Mouse (Mus musculus) frontal cortex, postnatal 25 days (tissue): ENCODE results near the gene Tnr.

ENCODE experiments used
- DNase-seq, 2 experiments: peaks; one replicate each; pipeline ENCODE4 v3.0.0; 2022; ENCODE audit warnings: low spot score in 2 of 2

Tnr gene

DNA sequence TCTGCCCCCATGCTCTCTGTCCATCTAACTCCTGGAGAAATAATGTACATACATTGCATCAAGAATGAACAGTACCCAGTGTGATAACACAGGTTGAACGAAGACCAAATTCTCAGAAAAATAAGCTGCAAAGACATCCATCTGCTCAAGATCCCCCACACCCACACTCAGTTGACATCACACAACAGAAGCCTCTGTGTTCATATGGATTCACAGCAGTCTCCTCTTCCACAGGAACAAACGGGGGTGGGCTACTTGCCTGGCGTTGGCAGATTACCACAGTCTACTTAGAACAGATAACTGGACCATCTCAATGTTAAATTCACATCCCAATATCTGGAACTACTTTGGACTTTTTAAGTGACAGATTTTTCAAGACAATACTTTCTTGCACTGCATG, 349.3 kb downstream of the Tnr start:
- DNase-seq, result peak in 1 of 2 experiments; percentile 29

DNA sequence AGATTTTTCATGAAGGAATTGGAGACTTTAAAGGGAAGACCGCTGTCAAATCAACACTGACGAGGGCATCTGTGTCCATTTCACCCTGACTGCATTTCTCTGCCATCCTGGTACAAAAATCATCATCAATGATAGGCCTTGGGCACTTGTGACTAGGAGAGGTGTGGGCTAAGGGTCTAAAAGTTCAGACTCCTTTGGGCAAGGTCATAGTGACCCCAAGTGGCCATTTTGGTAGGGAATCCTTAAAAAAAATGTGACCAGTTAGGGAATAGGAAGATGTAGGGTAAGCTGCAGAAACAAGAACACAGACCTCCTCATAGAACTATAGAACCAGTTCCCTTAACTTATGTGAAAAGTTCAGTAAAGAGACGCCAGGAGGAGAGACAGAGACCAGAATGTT, 355.1 kb downstream of the Tnr start:
- no peak for DNase-seq

DNA sequence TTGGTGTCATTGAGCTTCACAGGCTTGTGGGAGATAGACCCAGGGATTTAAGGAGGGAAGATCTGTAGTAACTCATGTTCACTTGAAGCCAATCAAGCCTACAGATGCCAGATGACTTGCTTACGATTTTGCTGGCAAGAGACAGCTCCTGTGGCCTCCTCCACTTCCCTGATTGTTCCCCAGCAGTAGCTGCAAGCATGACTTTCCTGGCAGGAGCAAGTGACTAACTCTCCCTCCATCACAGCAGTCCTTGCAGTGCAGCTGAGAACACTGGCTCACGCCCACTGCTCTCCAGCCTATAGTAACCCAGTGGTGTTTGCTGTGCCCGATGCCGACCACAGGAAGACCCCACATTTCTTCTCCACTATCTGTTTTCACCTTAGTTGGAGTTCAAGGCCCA, 356.3 kb downstream of the Tnr start:
- no peak for DNase-seq

DNA sequence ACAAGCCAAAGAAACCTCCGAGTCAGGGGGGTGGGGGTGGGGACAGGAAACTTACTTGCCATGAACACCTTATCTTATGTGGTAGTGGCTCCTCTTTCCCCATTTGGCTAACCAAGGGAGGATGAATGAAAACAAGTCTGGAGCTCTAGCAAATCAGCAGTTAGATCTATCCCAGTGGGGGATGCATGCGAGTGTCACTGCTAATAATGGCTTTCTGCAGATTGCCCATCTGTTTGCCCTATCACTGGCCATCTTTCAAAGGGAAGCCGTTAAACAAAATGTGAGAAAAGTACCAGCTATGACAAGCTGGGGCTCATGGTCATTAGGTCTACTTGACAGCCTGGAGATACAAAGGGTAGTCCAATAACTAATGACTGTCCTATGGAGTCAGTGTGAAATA, 361.9 kb downstream of the Tnr start:
- DNase-seq, result no peak

DNA sequence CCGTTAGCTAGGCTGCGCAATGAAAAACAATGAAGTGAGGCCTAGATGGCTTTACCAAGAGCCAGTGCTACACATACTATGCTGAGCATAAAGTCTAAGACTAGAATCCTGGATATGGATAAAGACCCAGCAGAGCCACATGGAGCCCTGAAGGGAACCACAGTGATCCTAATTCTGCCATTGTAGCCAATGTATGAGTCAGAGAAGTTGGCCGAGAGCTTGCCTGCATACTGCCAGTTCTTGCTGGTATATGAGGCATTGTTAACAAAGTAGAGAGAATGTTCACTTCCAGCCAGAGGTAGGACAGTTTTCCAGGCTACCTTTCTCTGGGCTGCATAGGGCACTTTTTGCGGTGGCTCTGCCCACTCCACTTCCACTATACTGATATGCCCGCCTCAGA, 365.0 kb downstream of the Tnr start:
- no peak for DNase-seq

DNA sequence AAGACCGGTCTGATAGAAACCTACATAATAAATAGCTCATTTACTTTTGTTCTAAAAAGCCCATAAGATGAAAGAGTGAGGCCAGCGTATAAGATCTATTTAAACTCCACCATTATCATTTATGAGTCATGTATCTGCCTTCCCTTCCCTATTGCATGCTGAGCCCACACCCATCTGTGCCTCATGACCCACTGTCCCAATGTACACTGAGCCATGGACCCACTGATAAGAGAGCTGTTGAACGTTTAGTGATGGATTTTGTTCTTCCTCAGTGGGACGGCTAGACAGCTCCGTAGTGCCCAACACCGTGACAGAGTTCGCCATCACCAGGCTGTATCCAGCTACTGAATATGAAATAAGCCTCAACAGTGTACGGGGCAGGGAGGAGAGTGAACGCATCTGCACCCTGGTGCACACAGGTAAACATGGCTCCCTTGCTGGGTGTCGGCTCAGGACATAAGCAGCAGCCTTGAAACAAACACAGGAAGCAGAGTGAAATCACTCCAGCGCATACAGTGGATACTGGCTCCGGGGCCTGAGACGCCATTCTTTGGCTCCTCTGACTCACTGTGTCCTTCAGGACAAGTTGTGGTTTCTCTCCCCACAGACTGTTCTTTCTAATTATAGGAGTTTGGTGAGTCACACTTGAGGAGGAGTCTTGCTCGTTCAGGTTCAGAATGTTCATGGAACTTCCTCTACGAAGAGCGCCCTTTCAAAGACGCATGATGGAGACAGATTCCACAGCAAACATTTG, 365.6 kb downstream of the Tnr start:
- DNase-seq, result peak in 1 of 2 experiments; percentile 19

DNA sequence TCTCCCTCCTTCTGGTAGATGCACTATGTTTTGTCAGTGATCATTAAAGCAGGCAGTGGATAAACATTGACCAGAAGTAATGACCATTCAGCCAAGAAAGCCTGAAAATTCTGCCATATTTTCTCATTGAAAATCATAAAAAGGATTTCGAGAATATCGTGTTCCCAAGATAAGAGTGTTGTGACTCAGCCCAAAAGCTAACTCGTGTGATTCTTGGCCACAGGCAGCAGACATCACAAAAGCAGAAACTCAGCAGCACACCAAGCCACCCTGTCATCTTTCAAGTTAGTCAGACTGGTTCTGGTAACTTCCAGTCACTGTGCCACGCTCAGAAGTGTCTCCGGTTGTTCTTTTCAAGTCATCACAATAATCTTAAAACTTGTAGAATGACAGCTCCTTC, 367.0 kb downstream of the Tnr start:
- no peak for DNase-seq

DNA sequence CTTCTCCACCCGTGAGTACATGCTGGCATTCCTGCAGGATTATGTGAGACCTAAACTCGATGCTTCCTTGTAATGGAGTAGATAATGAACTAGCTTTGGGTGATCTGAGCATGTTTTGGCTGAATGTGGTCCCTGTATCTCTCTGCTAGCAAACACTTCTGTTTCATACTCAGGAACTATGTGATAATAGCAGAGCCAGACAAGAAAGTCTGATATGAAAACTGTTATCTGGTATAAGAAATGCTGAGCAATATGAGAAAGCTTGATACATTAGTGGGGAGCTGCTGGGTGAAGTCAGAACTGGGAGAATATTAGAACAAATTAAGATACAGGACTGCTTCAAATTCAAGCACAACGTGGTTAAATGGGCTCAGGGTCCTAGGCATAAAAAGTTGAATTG, 371.5 kb downstream of the Tnr start:
- no peak for DNase-seq

DNA sequence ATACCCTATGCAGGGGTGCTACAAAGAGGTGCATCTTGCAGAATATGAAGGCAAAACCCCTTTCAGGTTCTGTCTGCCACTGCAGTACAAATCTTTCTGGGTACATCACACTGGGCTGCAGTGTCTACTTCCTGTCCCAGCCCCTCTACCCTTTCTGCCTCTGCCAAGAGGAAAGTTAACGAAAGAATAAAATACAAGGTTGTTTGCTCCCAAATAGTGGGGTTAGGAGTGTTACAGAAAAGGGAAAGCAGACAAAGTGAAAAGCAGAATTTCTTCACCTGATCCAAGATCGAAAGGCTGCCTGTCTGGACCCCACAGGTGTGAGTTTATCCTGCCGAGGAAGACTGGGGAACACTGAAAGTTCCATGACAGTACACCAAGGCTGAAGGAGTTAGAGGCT, 376.4 kb downstream of the Tnr start:
- DNase-seq, result no peak

DNA sequence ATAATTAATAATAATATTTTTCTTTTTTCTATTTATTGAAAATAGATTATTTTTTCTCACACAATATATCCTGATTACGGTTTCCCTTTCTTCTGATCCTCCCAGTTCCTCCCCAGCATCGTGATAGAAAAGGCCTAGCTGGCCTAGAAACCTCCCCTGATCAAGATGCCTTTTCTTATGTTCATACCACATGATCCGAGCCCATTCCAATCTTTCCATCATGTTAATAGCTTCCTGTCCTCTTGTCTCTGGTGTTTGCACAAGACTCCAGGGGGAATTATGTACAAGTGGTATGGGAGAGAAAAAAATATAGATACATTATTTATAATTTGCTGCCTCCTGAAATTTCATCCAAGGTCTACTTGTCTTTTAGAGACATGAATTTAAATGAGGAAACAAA, 377.1 kb downstream of the Tnr start:
- no peak for DNase-seq

DNA sequence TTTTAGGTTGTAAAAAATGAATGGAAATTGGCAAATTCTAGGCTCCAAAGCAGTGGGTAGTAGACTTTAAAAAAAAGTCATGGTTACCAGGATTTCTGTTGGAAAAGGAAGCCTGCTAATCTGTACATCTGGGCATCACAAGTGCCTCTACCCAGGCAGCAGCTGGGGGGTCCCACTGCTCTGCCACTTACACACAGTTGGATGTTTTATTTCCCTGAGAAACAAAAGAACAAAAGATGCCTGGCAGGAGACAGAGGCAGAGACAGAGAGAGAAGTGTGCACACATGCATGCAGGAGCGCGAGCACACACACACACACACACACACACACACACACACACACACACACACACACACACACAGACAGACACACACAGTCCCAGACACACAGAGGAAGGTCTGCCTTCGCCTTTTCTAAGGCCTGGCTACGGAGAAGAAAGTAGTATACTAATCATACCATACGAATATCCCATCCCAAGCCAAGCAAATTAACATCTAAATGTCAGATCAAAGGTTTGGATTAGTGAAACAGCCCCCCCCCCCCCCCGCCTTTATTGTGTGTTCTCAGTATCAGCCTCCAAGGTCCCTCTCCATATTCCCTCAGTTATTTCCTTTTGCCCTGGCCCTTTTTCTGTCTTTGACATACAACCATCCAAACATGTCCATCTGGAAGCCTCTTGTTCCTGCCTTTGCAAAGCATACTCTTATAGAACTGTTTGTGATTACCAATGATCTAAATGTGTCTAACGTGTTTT, 378.0 kb downstream of the Tnr start:
- DNase-seq, result no peak

DNA sequence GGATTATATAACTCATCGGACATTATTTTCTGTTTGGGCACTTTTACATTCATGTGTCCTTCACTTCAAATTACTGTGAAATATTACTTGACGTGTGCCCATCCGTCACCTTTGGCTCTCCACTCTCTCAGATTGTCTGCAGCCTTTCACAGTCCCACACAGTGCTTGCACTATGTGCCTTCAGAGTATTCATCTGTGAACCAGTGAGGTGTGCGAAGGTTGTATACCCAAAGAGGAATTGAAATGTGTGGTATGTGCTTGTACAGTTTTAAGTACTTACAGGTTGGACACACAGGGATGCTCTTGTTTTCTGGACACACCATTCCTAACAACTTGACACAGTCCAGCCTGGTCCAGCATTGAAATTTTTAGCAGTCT, 378.5 kb downstream of the Tnr start:
- no peak for DNase-seq

DNA sequence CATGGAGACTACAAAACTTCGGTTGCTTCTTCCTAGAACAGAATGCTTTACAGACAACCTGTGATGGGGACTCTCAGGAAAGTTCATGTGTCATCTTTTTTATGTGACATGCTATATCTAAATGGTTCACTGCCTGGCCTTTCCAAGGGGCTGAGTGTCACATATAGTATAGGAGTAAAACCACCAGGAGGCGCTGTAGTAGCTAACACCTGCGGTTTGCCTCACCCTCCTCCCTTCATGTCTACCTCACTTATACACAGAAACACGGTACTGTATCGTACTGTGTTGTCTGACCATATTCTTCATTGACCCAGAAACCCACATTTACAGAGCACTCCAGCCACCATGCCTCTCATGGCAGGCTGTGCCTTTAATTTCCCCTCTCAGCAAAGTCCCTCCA, 387.4 kb downstream of the Tnr start:
- no peak for DNase-seq

DNA sequence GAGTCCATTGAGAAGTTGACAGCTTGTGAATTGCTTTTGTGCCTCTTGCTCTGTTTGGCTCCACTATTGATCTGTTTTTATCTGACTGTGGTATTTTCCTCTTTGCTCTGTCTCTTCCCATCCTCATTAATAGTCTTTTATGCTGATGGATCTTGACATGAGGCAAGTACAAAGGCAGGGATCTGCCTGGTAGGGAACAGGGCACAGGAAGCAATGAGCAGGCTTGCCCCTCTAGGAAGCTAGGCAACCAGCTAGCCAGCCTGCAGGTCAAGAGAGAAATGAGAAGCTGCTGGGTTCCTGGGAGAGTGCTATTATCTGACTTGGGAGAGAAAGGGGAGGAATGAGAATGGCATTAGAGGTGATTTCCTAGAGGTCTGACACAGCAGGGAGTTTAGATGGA, 391.2 kb downstream of the Tnr start:
- DNase-seq, result no peak

DNA sequence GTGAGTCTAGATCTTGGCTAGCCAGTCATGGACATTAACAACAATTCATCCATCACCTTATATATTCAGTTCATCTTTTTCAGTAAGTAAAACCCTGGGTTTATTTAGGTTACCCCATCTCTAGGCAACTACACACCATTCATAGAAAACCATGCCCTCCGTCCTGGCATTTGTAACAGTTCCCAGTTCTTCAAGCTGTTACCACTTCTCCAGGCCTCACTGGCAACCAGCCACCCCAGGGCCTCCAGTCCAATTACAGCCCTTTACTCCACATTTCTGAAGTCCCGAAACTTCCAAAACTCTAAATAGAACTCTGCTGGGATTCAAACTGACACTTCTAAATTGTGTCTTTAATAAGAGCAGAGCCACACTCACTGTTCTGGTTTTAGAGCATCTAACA, 397.0 kb downstream of the Tnr start:
- no peak for DNase-seq

DNA sequence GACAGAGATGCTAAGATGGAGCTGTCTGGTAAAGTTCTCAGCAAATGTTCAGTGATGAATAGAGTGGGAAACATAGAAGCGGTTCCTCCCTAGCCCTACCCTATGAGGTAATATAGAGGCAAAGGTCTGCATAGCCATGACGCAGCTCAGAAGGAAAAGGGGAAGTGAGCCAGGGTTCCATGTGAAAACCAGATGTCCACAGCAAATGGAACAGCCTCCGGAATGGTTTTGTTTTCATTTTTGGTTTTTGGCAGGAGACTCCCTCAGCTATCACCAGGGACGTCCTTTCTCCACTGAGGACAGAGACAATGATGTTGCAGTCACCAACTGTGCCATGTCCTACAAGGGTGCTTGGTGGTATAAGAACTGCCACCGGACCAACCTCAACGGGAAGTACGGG, 399.4 kb downstream of the Tnr start:
- DNase-seq, result no peak

DNA sequence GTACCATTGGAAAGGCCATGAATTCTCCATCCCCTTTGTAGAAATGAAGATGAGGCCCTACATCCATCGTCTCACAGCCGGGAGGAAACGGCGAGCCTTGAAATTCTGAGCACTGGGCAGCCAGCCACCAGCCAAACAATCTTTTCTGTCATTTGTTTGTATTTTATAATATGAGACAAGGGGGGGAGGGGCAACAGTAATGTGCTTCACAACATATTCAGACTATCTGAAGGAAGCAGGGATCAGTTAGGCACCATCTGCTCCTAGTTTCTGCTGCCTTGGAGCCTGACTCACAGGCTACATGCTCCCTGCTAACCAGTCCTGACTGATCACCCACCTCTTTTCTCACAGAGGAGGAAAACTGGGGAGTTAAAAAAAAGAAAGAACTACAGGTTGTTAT, 400.5 kb downstream of the Tnr start:
- no peak for DNase-seq

DNA sequence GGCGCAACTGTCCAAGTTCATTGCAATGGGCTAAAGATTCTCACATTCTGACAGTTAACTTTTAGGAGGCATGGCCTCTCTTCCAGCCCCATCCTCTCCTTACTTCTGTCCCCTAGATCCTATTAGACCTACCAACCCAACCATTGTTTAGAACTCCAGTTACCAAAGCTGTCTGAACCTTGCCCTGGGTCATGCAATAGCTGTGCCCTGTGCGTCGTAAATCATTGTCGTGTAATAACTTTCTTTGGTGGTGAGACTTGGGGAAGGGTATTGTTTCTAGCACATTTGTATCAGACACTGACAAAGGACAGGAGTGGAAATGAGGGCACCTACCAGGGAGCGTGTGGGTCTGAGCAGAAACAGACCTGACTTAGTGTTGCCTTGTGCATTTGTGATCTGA, 401.1 kb downstream of the Tnr start:
- DNase-seq, result no peak

DNA sequence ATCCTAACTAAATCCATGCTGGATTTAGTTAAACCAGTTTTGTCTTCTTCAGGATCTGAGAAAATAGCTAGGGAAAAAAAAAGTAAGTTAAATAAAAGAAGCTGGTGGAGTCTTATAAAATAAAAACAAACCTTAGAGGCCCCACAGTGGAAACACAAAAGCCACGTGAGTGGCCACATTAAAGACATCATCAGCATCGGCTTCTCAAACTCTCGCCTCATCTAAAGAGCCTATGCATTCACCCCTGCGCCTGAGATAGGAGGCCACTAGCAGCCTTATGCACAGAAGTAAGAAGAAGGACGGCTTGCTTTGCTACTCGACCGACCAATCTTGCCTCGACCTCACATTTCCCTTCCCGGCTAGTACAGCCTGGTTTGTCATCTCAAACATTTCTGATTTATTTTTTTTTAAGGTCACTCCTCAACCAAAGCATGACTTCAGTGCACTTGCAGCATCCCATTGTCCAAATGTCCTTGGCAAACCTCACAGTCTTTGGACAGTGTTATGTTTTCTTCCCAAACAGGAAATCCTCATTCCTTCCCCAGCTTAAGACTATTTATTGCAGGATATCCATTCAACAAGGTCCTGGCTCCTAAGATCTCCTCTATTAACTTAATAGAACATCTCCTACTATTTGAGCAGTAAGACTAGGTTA, 405.2 kb downstream of the Tnr start:
- no peak for DNase-seq

DNA sequence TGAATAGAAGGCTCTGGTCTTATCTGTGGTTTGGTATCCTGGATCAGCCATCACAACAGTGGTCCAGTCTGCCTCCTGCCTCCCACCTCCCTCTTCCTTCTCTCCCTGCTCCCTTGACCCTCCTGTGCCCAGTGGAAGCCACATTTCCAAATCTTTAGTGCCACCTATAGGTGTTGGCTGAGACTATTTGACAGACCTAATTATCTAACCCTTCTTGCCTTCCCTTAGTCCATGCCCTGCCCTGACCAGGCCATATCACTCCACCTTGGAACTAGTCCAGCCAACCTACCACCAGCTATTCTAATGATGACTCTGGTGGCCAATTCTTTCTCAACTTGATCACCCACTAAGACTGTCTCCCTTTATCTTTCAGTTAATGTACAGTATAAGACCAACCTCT, 408.5 kb downstream of the Tnr start:
- no peak for DNase-seq

DNA sequence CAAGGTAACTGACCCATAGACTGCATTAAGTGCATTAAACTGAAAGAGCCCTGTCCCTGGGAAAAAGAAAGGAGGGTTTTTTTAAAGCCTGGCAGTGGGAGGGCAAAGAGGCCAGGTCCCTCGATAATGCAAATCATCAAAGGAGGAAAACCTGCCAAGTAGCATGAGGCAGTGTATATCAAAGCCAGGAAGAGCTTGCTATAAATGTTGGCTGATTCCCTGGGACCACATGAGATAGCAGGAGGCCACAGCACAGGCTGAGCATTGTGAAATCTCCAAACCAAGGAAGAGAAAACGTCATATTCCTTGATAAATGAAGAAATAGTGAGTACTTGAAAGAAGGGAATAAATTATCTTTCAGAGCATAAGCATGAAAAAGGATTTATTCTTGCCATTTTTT, 409.0 kb downstream of the Tnr start:
- no peak for DNase-seq

DNA sequence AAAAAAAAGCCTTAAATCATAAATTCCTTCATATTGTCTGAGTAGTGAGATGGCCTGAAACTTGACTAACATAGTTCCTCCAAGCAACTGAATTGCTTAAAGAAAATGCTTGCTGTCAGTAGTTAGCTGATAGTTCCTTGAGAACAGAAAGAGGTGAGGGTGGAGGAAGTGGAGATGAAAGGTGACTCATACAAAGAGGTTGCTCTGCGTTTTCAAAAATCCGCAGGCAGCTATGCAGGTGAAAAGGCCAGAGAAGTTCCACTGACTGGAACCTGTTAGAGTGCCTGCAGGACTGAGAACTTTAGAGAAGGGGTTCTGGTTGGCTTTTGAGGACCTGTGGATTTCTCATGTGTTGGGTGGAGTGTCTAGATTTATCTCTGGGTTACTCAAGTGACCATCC, 414.9 kb downstream of the Tnr start:
- no peak for DNase-seq

DNA sequence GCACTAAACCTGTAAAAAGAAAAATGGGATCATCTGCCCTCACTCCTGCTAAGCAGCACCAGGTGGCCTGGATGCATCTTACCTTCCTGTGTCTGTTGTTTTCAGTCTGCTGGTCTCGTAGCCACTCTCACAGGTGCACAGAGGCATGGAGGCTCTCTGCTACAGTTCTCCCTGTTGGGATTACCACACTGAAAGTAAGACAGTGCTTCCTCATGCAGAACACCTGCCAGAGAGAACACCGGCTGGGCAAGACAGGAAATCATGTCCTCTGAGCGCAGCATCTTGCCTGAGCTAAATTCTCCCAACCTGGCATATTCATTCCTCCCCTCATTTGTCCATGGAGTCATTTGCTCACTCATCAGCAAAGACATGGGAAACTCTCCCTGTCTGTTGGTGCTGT, 415.8 kb downstream of the Tnr start:
- no peak for DNase-seq
